Mouse (Mus musculus): ENCODE data around the gene D6Ertd527e.

DNA sequence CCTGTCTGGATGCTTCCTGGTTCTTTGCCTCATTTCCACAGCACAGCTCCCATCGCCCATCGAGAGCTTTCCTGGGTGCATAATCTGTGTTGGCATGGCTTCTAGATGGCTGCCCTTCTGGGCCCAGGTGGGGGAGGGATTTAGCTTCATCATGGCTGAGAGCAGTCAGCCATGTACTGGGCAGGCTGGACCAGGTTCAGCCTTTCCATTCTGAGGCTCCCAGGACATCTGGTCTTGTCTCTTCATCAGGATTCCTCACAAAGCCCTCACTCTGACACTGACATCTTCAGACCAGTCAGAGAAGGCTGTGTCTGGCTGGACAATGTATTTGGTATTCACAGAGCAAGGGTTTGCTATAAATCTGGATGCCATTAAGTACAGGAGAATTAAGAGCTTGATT lies 11.4 kb downstream of the D6Ertd527e start:
- TF ChIP-seq CTCF (conservative IDR thresholded peaks at IDR 0.05; ENCODE audit: insufficient read depth, insufficient read length, low read depth, low read length) (no peak), POLR2A (IDR thresholded peaks at IDR 0.05; ENCODE audit: low read depth, low read length) (no peak)
